Mouse (Mus musculus): Measurements from ENCODE around the gene Mfap4. TPM values are rescaled to one million over a fixed set of nuclear protein-coding genes. Genes with fewer than 3 reads are reported as not detected.

Mfap4 gene
- total RNA-seq, 1 experiment from 2014 or later, result not detected

DNA sequence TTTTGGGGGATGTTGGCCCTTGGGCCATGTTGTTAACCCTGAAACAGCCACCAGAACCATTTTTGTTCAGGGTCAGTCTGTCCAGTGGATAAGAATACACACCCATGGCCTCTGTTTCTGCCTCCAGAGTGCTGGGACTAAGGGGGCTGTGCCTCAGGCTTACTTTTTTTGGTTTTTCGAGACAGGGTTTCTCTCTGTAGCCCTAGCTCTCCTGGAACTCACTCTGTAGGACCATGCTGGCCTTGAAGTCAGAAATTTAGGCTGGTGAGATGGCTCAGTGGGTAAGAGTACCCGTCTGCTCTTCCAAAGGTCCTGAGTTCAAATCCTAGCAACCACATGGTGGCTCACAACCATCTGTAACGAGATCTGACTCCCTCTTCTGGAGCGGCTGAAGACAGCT is 6.4 kb upstream of the Mfap4 start:
- ATAC-seq (ENCODE audit: extremely low read depth, insufficient number of reproducible peaks, low FRiP score, poor library complexity, severe bottlenecking), result no peak

DNA sequence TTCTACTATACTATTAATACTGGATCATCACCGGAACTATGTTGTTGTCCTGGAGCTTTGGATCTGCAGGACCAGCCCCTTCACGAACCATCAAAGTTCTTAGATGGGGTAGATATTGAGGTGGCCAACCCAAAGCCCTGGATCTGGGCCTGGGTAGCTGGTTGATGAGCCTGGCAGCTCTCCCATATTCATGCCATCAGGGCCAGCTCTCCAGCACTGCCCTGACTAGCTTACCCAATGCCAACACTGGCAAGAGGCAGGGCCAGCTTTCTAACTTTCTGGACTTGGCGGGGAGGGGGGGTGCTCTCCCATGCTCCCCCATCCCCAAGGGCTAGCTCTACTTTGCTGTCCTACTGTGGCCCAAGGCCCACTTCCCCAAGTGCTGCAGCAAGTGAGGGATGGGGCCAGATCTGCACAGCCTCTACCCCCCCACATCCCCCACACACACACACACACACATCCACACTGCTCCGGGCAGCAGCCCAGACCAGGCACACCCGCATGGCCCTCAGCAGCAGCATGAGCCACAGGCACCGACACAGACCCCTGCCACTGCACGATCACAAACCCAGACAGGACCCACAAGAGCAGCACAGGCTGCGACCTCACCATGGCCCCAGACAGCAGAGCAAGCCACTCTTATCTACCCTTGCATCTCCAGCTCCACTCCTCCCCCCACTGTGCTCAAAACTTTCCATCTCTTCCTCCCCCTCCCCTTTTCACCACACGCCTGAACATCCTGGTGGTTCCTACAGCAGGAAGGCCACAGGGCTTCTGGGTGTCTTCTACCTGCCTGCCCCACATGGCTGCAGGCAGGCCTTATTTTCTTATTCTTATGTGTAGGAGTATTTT is 3.8 kb upstream of the Mfap4 start:
- no peak for ATAC-seq (ENCODE audit: extremely low read depth, insufficient number of reproducible peaks, low FRiP score, poor library complexity, severe bottlenecking)

DNA sequence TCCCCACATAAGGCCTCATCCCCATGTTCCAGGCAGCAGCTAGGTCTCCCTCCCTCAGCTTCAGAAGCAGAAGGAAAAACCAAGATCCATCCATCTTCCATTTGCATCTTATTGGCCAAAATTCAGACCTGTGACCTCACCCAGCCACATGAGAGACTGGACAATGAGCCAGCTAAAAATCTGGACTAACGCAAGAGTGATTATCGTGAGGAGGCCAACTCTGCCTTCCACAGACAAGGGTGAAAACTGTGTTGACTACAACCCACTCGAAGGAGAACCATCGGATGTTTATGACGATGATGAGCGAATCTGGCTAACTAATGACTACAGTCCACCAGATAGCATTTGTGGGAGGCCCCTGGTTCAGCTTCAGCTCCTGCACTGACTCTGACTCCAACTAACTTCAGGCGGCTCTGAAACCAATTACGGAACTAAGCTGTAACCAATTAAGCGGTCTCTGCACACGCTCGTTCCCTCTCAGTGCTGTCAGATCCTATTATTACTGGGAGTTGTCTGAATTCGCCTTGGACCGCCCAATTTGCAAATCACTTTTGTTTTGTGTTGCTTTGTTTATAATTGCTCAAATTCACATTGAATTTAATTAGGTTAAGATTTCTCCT is 1.9 kb upstream of the Mfap4 start:
- no peak for ATAC-seq (ENCODE audit: extremely low read depth, insufficient number of reproducible peaks, low FRiP score, poor library complexity, severe bottlenecking)

DNA sequence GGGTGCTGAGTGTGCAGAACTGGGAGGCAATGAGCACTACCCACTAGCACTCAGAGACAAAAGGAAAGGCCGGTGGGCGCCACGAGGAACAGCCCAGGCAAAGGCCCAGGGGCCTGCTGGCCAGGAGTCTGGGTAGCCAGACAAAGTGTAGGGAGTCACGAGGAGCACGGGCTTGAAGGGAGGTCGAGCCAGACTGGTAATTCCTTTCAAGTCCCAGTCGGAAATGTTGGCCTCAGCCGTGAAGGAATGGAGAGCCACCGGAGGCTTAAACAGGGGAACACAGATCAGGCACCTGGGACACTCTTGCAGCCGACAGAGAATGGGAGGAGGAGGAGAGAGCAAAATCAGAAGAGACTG is 997 bp upstream of the Mfap4 start:
- ATAC-seq (ENCODE audit: extremely low read depth, insufficient number of reproducible peaks, low FRiP score, poor library complexity, severe bottlenecking), result no peak

DNA sequence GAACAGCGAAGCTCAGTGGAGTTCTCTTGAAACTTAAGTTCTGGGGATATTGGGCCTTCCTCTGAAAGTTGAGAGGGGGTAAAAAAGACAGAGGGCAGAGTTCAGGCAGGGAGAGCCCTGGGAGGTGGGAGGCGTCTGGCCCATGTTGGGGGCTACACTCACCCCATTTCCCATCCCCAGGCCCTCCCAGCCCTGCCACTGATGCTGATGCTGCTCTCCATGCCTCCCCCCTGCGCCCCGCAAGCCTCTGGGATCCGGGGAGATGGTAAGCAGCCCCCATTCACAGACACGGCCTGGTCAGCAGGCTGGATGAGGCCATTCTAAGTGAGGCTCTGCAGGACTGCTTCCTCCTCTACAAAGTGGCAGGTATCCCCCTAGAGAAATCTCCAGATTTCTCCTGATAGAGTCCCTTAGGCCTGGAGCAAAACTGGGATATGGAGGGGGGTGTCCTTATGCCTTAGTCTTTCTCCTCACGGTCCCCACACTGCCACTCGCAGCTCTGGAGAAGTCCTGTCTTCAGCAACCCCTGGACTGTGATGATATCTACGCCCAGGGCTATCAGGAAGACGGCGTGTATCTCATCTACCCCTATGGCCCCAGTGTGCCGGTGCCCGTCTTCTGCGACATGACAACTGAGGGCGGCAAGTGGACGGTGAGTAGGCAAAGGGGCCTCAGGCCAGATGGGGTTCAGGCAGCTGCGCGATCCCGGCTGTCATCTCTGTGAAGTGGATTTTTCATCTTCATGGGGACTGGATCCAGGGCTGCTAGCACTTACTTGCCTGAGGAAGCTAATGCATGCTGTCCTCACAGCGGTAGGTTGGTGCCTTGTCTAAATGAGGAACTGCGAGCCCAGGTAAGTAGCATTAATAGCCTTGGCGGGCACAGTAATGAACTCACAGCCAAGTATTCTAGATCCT is 568 bp downstream of the Mfap4 start:
- peak; percentile 7; the same call in 1 of the 2 replicates for ATAC-seq (ENCODE audit: extremely low read depth, insufficient number of reproducible peaks, low FRiP score, poor library complexity, severe bottlenecking)

DNA sequence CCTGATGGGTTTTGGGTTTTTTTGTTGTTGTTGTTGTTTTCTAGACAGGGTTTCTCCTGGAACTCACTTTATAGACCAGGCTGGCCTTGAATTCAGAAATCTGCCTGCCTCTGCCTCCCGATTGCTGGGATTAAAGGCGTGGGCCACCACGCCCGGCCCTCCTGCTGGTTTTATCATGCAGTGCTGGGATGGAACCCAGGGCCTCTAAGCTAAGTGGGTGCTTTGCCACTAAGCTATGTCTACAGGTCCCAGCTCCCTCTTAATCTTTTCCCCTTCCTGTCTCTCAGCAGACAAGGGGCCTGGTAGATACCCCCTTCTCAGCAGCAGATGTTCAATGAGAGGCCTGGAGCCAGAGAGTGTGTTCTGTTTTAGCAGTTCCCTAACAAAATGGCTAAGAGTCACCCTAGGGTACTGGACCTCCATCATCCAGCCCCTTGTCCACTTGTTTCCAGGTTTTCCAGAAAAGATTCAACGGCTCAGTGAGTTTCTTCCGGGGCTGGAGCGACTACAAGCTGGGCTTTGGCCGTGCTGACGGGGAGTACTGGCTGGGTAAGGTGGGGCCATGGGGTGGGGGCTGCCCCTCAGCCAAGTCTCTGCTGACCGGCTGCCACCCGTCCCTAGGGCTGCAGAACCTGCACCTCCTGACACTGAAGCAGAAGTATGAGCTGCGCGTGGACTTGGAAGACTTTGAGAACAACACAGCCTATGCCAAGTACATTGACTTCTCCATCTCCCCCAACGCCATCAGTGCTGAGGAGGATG is 1.4 kb downstream of the Mfap4 start:
- no peak for ATAC-seq (ENCODE audit: extremely low read depth, insufficient number of reproducible peaks, low FRiP score, poor library complexity, severe bottlenecking)

DNA sequence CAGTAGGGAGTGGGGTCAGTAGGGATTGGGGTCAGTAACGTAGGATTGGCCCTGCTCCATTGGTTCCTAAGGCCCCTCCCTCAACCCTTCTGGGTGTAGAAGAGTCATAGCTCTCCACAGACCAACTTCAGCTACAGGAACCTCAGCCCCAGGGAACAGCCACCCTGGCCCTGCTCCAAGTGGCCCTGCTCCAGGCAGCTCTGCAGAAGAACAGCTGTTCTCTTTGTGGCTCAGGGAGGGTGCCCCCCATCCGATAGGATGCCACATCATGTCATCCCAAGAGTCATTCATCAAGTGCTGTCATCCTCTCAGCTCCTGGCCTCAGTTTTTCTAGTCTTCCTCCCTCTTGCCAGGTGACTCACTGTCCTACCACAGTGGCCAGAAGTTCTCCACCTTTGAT is 2.2 kb downstream of the Mfap4 start:
- no peak for ATAC-seq (ENCODE audit: extremely low read depth, insufficient number of reproducible peaks, low FRiP score, poor library complexity, severe bottlenecking)

DNA sequence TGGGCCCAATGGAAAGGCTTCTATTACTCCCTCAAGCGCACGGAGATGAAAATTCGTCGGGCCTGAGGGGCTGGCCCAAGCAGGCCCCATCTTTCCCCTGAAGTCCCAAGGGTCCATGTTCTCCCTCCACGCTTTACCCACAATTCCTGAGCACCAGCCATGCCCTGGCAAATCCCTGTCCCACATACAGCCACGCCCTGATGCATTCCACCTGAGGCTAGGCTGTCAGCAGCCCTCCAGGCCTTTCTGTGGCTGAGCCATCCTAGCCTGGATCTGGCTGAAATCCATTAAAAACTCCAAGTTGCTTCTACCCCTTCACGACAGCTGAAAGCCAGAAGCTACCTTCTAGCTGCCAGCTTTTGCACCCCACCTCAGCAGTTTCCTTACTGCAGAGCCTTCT is 2.7 kb downstream of the Mfap4 start:
- ATAC-seq (ENCODE audit: extremely low read depth, insufficient number of reproducible peaks, low FRiP score, poor library complexity, severe bottlenecking), result no peak

DNA sequence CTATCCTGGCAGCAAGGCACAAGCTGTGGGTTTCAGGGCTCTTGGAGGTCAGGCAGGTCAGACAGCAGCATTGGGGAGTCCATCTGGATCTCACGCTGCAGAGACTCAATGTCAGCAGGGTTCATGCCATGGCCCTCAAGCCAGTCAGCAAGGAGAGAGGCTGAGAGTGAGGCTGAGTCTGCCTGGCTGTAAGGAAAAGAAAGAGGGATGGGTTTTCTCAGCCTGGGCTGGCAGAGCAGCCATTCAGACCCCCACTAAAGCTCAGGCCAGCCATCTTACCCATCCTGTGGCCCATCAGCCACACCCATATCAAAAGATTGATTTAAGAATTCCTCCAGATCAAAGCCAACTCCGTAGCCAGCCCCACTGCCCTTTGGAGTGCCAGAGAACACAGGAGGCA is 3.9 kb downstream of the Mfap4 start:
- no peak for ATAC-seq (ENCODE audit: extremely low read depth, insufficient number of reproducible peaks, low FRiP score, poor library complexity, severe bottlenecking)

DNA sequence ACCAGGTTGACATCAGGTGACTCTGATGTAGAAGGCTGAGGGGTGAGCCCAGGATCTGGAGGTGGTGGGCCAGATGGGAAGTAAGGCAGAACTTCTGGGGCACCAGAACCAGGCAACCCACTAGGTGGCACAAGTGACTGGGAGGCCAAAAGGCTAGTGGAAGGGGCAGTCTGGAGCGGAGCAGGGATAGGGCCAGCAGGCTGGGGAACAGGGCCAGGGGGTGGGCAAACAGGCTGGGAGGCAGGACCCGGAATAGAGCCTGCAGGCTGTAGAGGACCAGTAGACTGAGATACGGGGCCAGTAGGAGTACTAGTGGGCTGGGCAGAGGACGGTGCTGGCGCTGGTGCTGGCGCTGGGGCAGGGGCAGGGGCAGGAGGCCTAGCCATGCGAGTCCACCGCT is 4.6 kb downstream of the Mfap4 start:
- no peak for ATAC-seq (ENCODE audit: extremely low read depth, insufficient number of reproducible peaks, low FRiP score, poor library complexity, severe bottlenecking)

DNA sequence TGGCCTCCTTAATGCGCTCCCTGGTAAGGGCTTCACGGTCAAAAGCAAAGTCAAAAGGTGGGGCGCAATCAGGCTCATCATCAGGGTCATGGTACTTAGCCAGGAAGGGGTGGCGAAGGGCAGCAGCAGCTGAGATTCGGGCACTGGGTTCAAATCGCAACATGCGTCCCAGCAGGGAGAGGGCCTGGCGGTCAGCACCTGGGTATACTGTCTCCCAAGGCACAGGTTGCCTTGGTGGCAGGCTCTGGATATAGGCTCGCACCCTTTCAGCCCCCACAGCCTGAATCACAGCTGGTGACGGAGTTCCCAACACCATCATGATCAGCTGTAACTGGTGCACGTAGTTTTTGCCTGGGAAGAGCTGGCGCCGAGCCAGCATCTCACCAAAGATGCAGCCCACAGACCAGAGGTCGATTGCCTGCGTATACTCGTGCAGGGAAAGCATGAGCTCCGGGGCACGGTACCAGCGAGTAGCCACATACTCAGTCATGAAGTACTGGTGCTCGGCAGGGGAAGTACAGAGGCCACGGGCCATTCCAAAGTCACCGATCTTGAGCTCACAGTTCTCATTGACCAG is 5.8 kb downstream of the Mfap4 start:
- no peak for ATAC-seq (ENCODE audit: extremely low read depth, insufficient number of reproducible peaks, low FRiP score, poor library complexity, severe bottlenecking)

DNA sequence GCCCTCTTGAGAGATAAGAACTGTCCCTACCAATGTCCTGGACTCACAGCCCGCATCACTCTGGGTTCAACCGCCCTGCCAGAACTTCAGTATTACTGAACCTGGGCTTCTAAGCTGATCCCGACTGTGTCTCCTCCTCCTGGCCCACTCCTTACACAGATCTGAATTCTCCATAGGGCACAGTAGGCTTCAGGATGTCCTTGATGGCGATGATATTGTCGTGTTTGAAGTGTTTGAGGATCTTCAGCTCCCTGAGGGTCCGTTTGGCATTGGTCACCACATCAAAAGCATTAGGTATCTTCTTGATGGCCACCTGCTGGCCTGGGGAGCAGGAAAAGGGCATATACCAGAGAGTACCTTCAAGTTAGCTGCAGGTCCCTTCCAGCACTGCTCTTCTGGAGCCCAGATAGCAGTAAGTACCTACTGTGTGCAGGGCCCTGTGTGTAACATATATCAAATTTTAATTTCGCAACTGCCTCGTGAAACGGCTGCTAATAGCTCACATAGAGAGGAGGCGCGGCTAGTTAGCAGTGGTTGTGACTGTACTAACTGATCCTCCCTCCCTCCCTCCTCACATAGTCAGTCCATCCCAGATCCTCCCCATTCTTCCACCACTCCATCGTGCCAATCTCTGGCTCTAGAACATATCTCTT is 7.6 kb downstream of the Mfap4 start:
- no peak for ATAC-seq (ENCODE audit: extremely low read depth, insufficient number of reproducible peaks, low FRiP score, poor library complexity, severe bottlenecking)

DNA sequence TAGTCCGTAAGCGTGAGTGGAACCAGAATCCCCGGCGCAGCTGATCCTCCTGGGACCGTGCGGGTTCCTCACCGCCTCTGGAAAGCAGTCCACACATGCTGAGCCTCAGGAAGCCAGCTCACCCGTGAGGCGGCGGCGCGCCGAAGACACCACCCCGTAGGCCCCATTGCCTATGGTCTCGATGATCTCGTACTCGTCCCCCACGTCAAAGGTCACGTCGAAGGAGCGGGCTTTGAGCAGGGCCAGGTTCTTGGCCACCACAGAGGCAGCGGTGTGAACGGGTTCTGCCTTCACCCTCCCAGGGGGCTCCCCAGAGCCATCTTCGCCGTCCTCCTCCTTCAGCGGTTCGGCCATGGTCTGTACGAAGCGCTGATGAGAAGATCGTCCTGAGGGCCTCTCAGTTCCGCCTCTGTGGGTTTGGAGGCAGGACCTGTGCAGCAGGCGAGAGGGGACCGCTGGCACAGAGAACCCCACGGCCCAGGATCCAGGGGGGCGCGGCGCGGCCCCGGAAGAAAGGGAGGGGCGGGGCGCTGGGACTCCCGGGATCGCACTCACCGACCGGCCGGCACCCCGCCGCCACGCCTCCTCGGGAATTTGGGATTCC is 8.4 kb downstream of the Mfap4 start:
- peak; percentile 38 for ATAC-seq (ENCODE audit: extremely low read depth, insufficient number of reproducible peaks, low FRiP score, poor library complexity, severe bottlenecking)

DNA sequence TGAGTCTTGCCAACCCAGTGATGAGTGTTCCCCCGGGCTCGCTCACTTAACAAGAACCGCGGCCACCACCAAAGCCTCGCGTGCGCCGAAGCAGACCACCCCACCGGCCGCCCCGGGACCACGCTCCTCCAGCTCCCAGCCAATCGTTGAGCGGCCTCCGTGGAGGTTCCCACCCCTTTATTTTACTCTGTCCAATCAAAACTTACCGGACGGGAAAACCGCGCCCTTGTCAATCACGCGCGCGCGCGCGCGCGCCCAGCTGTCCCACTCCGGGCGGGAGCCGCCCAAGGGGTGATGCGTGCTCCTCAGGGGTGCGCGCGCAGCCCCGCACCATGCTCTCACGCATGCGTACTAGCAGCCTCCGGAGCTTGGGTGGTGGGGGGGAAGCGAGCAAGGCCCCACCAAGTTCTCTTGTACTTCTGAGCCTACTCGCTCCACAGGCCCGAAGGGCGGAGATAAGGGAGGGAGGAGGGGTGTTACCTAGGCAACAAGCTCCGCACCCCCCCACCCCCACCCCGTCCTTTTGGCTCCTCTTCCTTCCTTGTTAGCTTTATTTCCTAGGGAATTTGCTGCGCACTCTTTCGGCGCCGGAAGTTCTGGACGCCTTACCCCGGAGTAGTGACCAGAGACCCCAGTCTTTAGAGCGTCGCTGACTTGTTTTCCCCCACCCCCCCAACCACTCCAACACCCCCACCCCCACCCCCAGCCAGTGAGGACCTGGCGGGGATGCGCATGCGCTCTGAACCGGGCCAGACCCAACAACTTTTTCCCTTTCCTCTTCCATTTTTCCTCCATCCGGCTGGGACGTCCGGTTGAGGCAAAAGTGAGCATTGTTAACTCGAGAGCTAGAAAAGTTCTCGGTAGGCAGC is 9.1 kb downstream of the Mfap4 start, which contains the start of gene Mapk7:
Gene Mapk7, minus strand, starts transcription at position 278 of the 869 bp plus-strand sequence.
- ATAC-seq (ENCODE audit: extremely low read depth, insufficient number of reproducible peaks, low FRiP score, poor library complexity, severe bottlenecking), result peak; percentile 75

DNA sequence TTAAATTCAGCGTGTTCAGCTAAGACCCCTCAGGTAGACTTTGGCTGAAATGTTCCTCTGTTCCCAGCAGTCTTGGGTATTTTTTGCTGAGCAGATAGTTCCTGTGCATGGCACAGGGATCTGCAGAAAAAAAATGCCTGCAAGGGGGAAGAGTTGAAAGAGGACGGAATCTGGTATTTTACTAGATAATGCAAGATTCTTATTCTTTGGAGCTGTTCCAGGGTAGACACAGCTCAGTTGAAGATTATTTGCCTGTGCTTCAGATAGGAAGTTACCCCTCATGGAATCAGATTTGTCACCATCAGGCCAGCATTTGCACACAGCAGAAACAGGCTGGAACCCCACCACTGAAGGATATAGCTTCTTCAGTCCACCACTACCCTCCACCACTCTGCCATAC is 10.3 kb downstream of the Mfap4 start:
- ATAC-seq (ENCODE audit: extremely low read depth, insufficient number of reproducible peaks, low FRiP score, poor library complexity, severe bottlenecking), result no peak

DNA sequence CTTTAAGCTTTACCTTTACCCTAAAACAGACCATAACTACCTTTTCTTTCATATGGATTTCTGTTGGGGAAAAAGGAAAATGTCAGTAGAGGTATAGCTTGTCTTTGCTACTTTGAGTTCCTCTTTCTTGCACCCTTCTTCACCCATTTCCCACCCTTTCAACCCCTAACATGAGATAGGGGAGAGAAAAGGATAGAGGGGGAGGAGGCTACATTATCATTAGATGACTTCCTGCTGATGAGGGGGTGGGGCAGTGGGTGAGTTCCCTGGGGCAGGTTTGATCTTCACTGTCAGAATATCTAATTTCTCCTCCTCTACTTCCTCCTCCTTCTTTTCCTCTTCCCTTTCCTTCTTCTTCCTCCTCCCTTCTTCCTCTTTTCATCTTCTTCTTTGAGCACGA is 12.3 kb downstream of the Mfap4 start:
- no peak for ATAC-seq (ENCODE audit: extremely low read depth, insufficient number of reproducible peaks, low FRiP score, poor library complexity, severe bottlenecking)

Data from neutrophil, adult 5-6 weeks (primary cell).